Mouse (Mus musculus): ENCODE results near the gene Snx14. TPM values are rescaled to one million over a fixed set of nuclear protein-coding genes. Genes with fewer than 3 reads are reported as not detected.
A peak's percentile ranks its signal among the peaks of the same experiment; 100 is the strongest.
"Not testable (repeated sequence)": the region's sequence is repeated elsewhere in the genome, so short reads cannot be mapped to it uniquely, and the experiment has no call there.

Gene Snx14
- polyA plus RNA-seq, 1 experiment from 2014 or later = 19.8 TPM

GRCm38 (mm10) chr9:88481061-88481790 lies 42.5 kb upstream of the Snx14 start:
- Histone ChIP-seq H3K4me1 (replicated peaks; ENCODE audit: control insufficient read depth, insufficient read depth) (0 out of 2 replicates have a peak, but pooled peaks cover 2% of the 10 kb centered on the region), H3K36me3 (ENCODE audit: control insufficient read depth, insufficient read depth, low read length) (peaks cover 4% of the 10 kb centered on the region; the same call in 1 of the 2 replicates), H3K27ac (replicated peaks) (peak overlapping the region; percentile 98), H3K4me2 (replicated peaks; ENCODE audit: low read depth) (peak overlapping the region; percentile 89), H3K9me3 (ENCODE audit: control insufficient read depth, low read length) (no peaks in the 10 kb centered on the region), H3K9ac (ENCODE audit: low read length) (peak overlapping the region; percentile 93), H3K27me3 (ENCODE audit: control insufficient read depth, insufficient read depth, low read length) (no peaks in the 10 kb centered on the region), H3K4me3 (ENCODE audit: low read depth, low read length) (peak overlapping the region; percentile 94)
- ATAC-seq (ENCODE audit: low FRiP score, low TSS enrichment) (peak; percentile 11), DNase-seq (ENCODE audit: low spot score) (peak; percentile 58)
- no peak for TF ChIP-seq CTCF (IDR thresholded peaks at IDR 0.05; ENCODE audit: low read depth)
- no peak for TF ChIP-seq EP300 (optimal IDR thresholded peaks at IDR 0.05)
- WGBS = under 1% methylated on average over 59 of the region's 78 CpGs

DNA sequence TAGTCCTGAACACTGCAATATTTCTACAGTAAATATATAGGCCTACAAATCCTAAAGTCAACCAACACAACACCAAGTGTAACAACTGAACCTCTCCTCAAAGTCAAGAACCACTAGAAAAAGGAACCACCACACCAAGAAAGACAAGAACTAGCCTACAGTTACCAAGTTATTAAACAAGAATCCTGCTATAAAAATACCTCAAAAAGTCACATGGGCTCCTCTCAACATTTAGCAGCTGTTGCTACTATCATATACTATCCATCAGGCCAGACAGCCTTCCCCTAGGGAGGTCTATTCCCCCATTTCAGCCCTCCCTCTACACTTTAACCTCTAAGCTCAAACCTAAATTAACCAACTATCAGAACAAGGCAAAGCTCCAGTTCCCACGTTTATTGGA lies 41.4 kb upstream of the Snx14 start:
- Histone ChIP-seq H3K9me3 (ENCODE audit: control insufficient read depth, low read length) (no peaks in the 10 kb centered on the region), H3K9ac (ENCODE audit: low read length) (peak overlapping the region; percentile 93; the same call in 1 of the 2 replicates), H3K36me3 (ENCODE audit: control insufficient read depth, insufficient read depth, low read length) (peaks cover 4% of the 10 kb centered on the region), H3K4me2 (replicated peaks; ENCODE audit: low read depth) (peak overlapping the region; percentile 89), H3K27me3 (ENCODE audit: control insufficient read depth, insufficient read depth, low read length) (no peaks in the 10 kb centered on the region), H3K4me3 (ENCODE audit: low read depth, low read length) (peak overlapping the region; percentile 94), H3K4me1 (replicated peaks; ENCODE audit: control insufficient read depth, insufficient read depth) (0 out of 2 replicates have a peak, but pooled peaks cover 2% of the 10 kb centered on the region), H3K27ac (replicated peaks) (no peak overlapping the region)
- WGBS = 3% methylated on average over 1 of the region's 1 CpGs
- ATAC-seq (ENCODE audit: low FRiP score, low TSS enrichment) = no peak
- TF ChIP-seq EP300 (optimal IDR thresholded peaks at IDR 0.05) (no peak), CTCF (IDR thresholded peaks at IDR 0.05; ENCODE audit: low read depth) (no peak)
- no peak for DNase-seq (ENCODE audit: low spot score)

- TF ChIP-seq EP300 (optimal IDR thresholded peaks at IDR 0.05) (no peak), CTCF (IDR thresholded peaks at IDR 0.05; ENCODE audit: low read depth) (peak; percentile 49)
- Histone ChIP-seq H3K4me3 (ENCODE audit: low read depth, low read length) (no peak overlapping the region), H3K9me3 (ENCODE audit: control insufficient read depth, low read length) (no peaks in the 10 kb centered on the region), H3K27ac (replicated peaks) (no peak overlapping the region), H3K36me3 (ENCODE audit: control insufficient read depth, insufficient read depth, low read length) (peaks cover 19% of the 10 kb centered on the region), H3K4me1 (replicated peaks; ENCODE audit: control insufficient read depth, insufficient read depth) (0 out of 2 replicates have a peak, but pooled peaks cover 2% of the 10 kb centered on the region), H3K9ac (ENCODE audit: low read length) (no peak overlapping the region), H3K27me3 (ENCODE audit: control insufficient read depth, insufficient read depth, low read length) (no peaks in the 10 kb centered on the region), H3K4me2 (replicated peaks; ENCODE audit: low read depth) (no peak overlapping the region)
- no peak for ATAC-seq (ENCODE audit: low FRiP score, low TSS enrichment)
- DNase-seq (ENCODE audit: low spot score) = no peak
- 32% methylated on average over 1 of the region's 1 CpGs for WGBS
Observed at GRCm38 (mm10) chr9:88476138-88476537, 37.4 kb upstream of the Snx14 start.

- H3K27ac ChIP-seq (replicated peaks); H3K4me2 ChIP-seq (replicated peaks; ENCODE audit: low read depth); H3K27me3 ChIP-seq (ENCODE audit: control insufficient read depth, insufficient read depth, low read length); ATAC-seq (ENCODE audit: low FRiP score, low TSS enrichment); H3K4me3 ChIP-seq (ENCODE audit: low read depth, low read length); H3K4me1 ChIP-seq (replicated peaks; ENCODE audit: control insufficient read depth, insufficient read depth); H3K9ac ChIP-seq (ENCODE audit: low read length); H3K9me3 ChIP-seq (ENCODE audit: control insufficient read depth, low read length); DNase-seq (ENCODE audit: low spot score): not testable (repeated sequence)
- 85% methylated on average over 2 of the region's 4 CpGs for WGBS
- H3K36me3 ChIP-seq (ENCODE audit: control insufficient read depth, insufficient read depth, low read length) = peaks cover 16% of the 10 kb centered on the region
Observed at GRCm38 (mm10) chr9:88461017-88461416, 22.3 kb upstream of the Snx14 start.

GRCm38 (mm10) chr9:88439991-88440390 lies 1.2 kb upstream of the Snx14 start:
- Histone ChIP-seq H3K4me1 (replicated peaks; ENCODE audit: control insufficient read depth, insufficient read depth) (no peaks in the 10 kb centered on the region), H3K9ac (ENCODE audit: low read length) (no peak overlapping the region), H3K9me3 (ENCODE audit: control insufficient read depth, low read length) (no peaks in the 10 kb centered on the region), H3K27me3 (ENCODE audit: control insufficient read depth, insufficient read depth, low read length) (no peaks in the 10 kb centered on the region), H3K36me3 (ENCODE audit: control insufficient read depth, insufficient read depth, low read length) (no peaks in the 10 kb centered on the region; the same call in 1 of the 2 replicates), H3K27ac (replicated peaks) (no peak overlapping the region), H3K4me3 (ENCODE audit: low read depth, low read length) (no peak overlapping the region), H3K4me2 (replicated peaks; ENCODE audit: low read depth) (no peak overlapping the region)
- ATAC-seq (ENCODE audit: low FRiP score, low TSS enrichment) (no peak), DNase-seq (ENCODE audit: low spot score) (no peak)
- TF ChIP-seq CTCF (IDR thresholded peaks at IDR 0.05; ENCODE audit: low read depth) = no peak
- 10% methylated on average over 5 of the region's 5 CpGs for WGBS

- H3K9me3 ChIP-seq (ENCODE audit: control insufficient read depth, low read length) = no peaks in the 10 kb centered on the region
- no peaks in the 10 kb centered on the region for H3K4me1 ChIP-seq (replicated peaks; ENCODE audit: control insufficient read depth, insufficient read depth)
- DNase-seq (ENCODE audit: low spot score) (no peak), ATAC-seq (ENCODE audit: low FRiP score, low TSS enrichment) (peak; percentile 68; the same call in 1 of the 2 replicates)
- peak overlapping the region; percentile 93 for H3K4me3 ChIP-seq (ENCODE audit: low read depth, low read length)
- no peaks in the 10 kb centered on the region for H3K27me3 ChIP-seq (ENCODE audit: control insufficient read depth, insufficient read depth, low read length)
- WGBS = 0% methylated on average over 17 of the region's 17 CpGs
- TF ChIP-seq CTCF (IDR thresholded peaks at IDR 0.05; ENCODE audit: low read depth) = no peak
- no peak for TF ChIP-seq EP300 (optimal IDR thresholded peaks at IDR 0.05)
- peak overlapping the region; percentile 95 for H3K27ac ChIP-seq (replicated peaks)
- H3K4me2 ChIP-seq (replicated peaks; ENCODE audit: low read depth) = peak overlapping the region; percentile 92
- peak overlapping the region; percentile 82 for H3K9ac ChIP-seq (ENCODE audit: low read length)
- H3K36me3 ChIP-seq (ENCODE audit: control insufficient read depth, insufficient read depth, low read length) = no peaks in the 10 kb centered on the region
Observed at GRCm38 (mm10) chr9:88439238-88439600, 461 bp upstream of the Snx14 start.
